Mouse (Mus musculus): Measurements from ENCODE around the gene Dock8. TPM values are rescaled to one million over a fixed set of nuclear protein-coding genes. Genes with fewer than 3 reads are reported as not detected.

The Dock8 gene
- total RNA-seq, 2 experiments from 2014 or later = 3.4 to 3.7 TPM

- intact Hi-C loops (cut with DNase I) = no loop called here
- DNase-seq (ENCODE audit: low spot score in 2 of 2) = no peak
Measured at GRCm38 (mm10) chr19:25055559-25055958, 56.2 kb downstream of the Dock8 start.

GRCm38 (mm10) chr19:25056224-25056623, 56.9 kb downstream of the Dock8 start:
- intact Hi-C loops (cut with DNase I) = no loop called here
- no peak for DNase-seq (ENCODE audit: low spot score in 2 of 2)

GRCm38 (mm10) chr19:25057826-25058225, 58.5 kb downstream of the Dock8 start:
- DNase-seq (ENCODE audit: low spot score in 2 of 2) = no peak
- intact Hi-C loops (cut with DNase I) = no loop called here

GRCm38 (mm10) chr19:25059847-25060364, 60.6 kb downstream of the Dock8 start:
- intact Hi-C loops (cut with DNase I) = no loop called here
- DNase-seq (ENCODE audit: low spot score in 2 of 2) = no peak

GRCm38 (mm10) chr19:25060375-25060774, 61.0 kb downstream of the Dock8 start:
- DNase-seq (ENCODE audit: low spot score in 2 of 2) = no peak
- intact Hi-C loops (cut with DNase I) = no loop called here

GRCm38 (mm10) chr19:25062188-25062856, 63.0 kb downstream of the Dock8 start:
- intact Hi-C loops (cut with DNase I) = no loop called here

GRCm38 (mm10) chr19:25062857-25063240, 63.5 kb downstream of the Dock8 start:
- DNase-seq (ENCODE audit: low spot score in 2 of 2) = no peak
- intact Hi-C loops (cut with DNase I) = no loop called here

More at GRCm38 (mm10) chr19:25062188-25062856, 63.0 kb downstream of the Dock8 start:
- DNase-seq (ENCODE audit: low spot score in 2 of 2) = no peak

- peak in 1 of 2 experiments; percentile 12 for DNase-seq (ENCODE audit: low spot score in 2 of 2)
- intact Hi-C loops (cut with DNase I) = no loop called here
Measured at GRCm38 (mm10) chr19:25066229-25066628, 66.9 kb downstream of the Dock8 start.

- DNase-seq (ENCODE audit: low spot score in 2 of 2) = no peak
- intact Hi-C loops (cut with DNase I) = no loop called here
Measured at GRCm38 (mm10) chr19:25068518-25068917, 69.2 kb downstream of the Dock8 start.

- intact Hi-C loops (cut with DNase I) = no loop called here
- DNase-seq (ENCODE audit: low spot score in 2 of 2) = no peak
Measured at GRCm38 (mm10) chr19:25072521-25072920, 73.2 kb downstream of the Dock8 start.

- intact Hi-C loops (cut with DNase I) = no loop called here
- DNase-seq (ENCODE audit: low spot score in 2 of 2) = peak in 1 of 2 experiments; percentile 39
Measured at GRCm38 (mm10) chr19:25074741-25075140, 75.4 kb downstream of the Dock8 start.

- DNase-seq (ENCODE audit: low spot score in 2 of 2) = no peak
- intact Hi-C loops (cut with DNase I) = no loop called here
Measured at GRCm38 (mm10) chr19:25077636-25078035, 78.3 kb downstream of the Dock8 start.

GRCm38 (mm10) chr19:25078130-25078529, 78.8 kb downstream of the Dock8 start:
- no peak for DNase-seq (ENCODE audit: low spot score in 2 of 2)
- intact Hi-C loops (cut with DNase I) = no loop called here

- no peak for DNase-seq (ENCODE audit: low spot score in 2 of 2)
- intact Hi-C loops (cut with DNase I) = no loop called here
Measured at GRCm38 (mm10) chr19:25080166-25080565, 80.8 kb downstream of the Dock8 start.

- no peak for DNase-seq (ENCODE audit: low spot score in 2 of 2)
- intact Hi-C loops (cut with DNase I) = no loop called here
Measured at GRCm38 (mm10) chr19:25082839-25083238, 83.5 kb downstream of the Dock8 start.

- no peak for DNase-seq (ENCODE audit: low spot score in 2 of 2)
- intact Hi-C loops (cut with DNase I) = no loop called here
Measured at GRCm38 (mm10) chr19:25087181-25087580, 87.8 kb downstream of the Dock8 start.

- intact Hi-C loops (cut with DNase I) = no loop called here
- no peak for DNase-seq (ENCODE audit: low spot score in 2 of 2)
Measured at GRCm38 (mm10) chr19:25089746-25090145, 90.4 kb downstream of the Dock8 start.

- intact Hi-C loops (cut with DNase I) = no loop called here
Measured at GRCm38 (mm10) chr19:25095135-25095534, 95.8 kb downstream of the Dock8 start.

GRCm38 (mm10) chr19:25096316-25096715, 97.0 kb downstream of the Dock8 start:
- intact Hi-C loops (cut with DNase I) = no loop called here

More at GRCm38 (mm10) chr19:25095135-25095534, 95.8 kb downstream of the Dock8 start:
- DNase-seq (ENCODE audit: low spot score in 2 of 2) = no peak

GRCm38 (mm10) chr19:25096986-25097385, 97.7 kb downstream of the Dock8 start:
- intact Hi-C loops (cut with DNase I) = no loop called here
- no peak for DNase-seq (ENCODE audit: low spot score in 2 of 2)

More at GRCm38 (mm10) chr19:25096316-25096715, 97.0 kb downstream of the Dock8 start:
- DNase-seq (ENCODE audit: low spot score in 2 of 2) = no peak

- intact Hi-C loops (cut with DNase I) = no loop called here
Measured at GRCm38 (mm10) chr19:25097506-25097905, 98.2 kb downstream of the Dock8 start.

More at GRCm38 (mm10) chr19:25097506-25097905, 98.2 kb downstream of the Dock8 start:
- no peak for DNase-seq (ENCODE audit: low spot score in 2 of 2)
